Mouse (Mus musculus) megakaryocyte, embryonic 14.5 days (primary cell): ENCODE measurements around the gene Necap1.

Source experiments
- FLI1 ChIP-seq: IDR thresholded peaks from 2 replicates; pipeline ENCODE4 v1.6.1; 2012; ENCODE audit warnings: low read length, inconsistent platforms, mixed read lengths
- GATA1 ChIP-seq: IDR thresholded peaks from 3 replicates; pipeline ENCODE4 v1.6.1; 2012; ENCODE audit warnings: mixed read lengths, low read length, inconsistent platforms, borderline replicate concordance

DNA sequence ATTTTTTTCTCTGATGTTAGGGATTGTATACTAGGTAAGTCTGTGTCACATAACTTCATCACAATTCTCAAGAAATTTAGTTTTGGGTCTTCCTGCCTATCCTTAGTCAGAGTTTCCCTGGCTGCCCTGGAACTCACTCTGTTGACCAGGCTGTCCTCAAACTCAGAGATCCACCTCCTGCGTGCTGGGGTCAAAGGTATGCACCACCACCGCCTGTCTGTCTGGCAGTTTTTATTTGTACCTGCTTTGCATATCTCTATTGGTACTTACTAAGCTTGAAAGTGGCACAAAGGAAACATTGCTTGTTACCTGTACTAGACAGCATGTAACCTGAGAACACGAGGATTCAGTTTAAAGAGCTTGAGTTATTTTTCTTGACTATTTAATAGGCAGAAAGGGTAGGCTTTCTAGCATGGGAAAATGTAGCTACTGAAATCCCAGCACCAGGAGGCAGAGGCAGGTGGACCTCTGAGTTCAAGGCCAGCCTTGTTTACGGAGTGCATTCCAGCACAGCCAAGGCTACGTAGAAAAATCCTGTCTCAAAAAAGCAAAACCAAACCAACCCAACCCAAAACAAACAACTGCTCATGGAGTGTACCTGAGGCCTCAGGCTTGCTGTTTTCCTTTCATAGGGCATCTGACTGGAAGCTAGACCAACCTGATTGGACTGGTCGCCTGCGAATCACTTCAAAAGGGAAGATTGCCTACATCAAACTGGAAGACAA lies 5.7 kb downstream of the Necap1 start:
- no peak for TF ChIP-seq GATA1
- TF ChIP-seq FLI1 = no peak
